Mouse (Mus musculus): ENCODE data around the gene Flvcr1. TPM values are rescaled to one million over a fixed set of nuclear protein-coding genes. Genes with fewer than 3 reads are reported as not detected.

Gene Flvcr1
- polyA plus RNA-seq, 1 experiment from 2014 or later = 4.3 TPM

GRCm38 (mm10) chr1:191014271-191014670 lies 11.7 kb downstream of the Flvcr1 start:
- Histone ChIP-seq H3K27me3 (no peaks in the 10 kb centered on the region), H3K36me3 (peaks cover 41% of the 10 kb centered on the region), H3K4me2 (no peak overlapping the region), H3K9me3 (replicated peaks) (no peaks in the 10 kb centered on the region), H3K27ac (no peak overlapping the region), H3K4me1 (replicated peaks) (no peaks in the 10 kb centered on the region), H3K4me3 (replicated peaks) (no peak overlapping the region), H3K9ac (no peak overlapping the region)
- 81% methylated on average over 3 of the region's 3 CpGs for WGBS (ENCODE audit: insufficient replicate concordance)
- DNase-seq (no peak), ATAC-seq (ENCODE audit: low read depth) (no peak)

GRCm38 (mm10) chr1:191008707-191009106 lies 17.3 kb downstream of the Flvcr1 start:
- Histone ChIP-seq H3K36me3 (peaks cover 69% of the 10 kb centered on the region), H3K9ac (no peak overlapping the region), H3K27ac (no peak overlapping the region), H3K9me3 (replicated peaks) (no peaks in the 10 kb centered on the region), H3K27me3 (no peaks in the 10 kb centered on the region), H3K4me3 (replicated peaks) (no peak overlapping the region), H3K4me2 (no peak overlapping the region), H3K4me1 (replicated peaks) (no peaks in the 10 kb centered on the region)
- 90% methylated on average over 5 of the region's 5 CpGs for WGBS (ENCODE audit: insufficient replicate concordance)
- DNase-seq (no peak), ATAC-seq (ENCODE audit: low read depth) (no peak)

DNA sequence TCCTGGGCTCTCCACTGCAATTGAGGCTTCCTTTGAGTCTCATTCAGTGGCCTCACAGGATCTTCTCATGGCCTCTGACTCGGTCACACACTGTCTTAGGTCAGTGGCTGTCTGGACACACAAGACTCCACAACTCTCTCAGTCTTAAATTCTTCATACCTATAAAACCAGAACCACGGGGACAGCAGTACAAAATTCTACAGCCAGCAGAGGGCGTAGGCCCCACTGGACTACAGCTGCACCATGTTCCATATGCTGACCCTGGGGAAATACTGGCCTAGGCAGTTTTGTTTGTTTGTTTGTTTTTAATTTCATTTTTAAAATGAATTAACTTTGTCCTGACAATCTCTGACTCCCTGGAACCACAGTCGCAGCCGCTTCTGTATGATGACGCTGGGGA lies 23.8 kb downstream of the Flvcr1 start:
- WGBS (ENCODE audit: insufficient replicate concordance) = 51% methylated on average over 6 of the region's 6 CpGs

DNA sequence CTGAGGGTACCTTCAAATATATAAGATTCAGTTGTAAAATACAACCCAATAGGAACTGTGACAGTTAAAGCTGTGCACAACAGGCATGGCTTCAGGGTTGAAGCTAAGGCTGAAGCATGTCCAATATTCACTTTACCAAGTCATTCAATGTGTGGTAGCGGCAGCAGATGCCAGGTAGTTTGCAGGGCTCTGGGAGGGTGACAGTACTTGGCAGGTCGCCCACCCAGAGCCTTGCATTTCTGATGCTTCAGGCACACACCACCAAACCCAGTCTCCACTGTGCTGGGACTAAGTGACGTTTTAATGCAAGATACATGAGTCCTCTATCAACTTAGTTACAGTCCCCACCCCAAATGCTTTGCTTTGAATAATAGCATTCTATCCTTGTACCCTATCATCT lies 25.3 kb downstream of the Flvcr1 start:
- H3K27ac ChIP-seq = no peak overlapping the region
- ATAC-seq (ENCODE audit: low read depth) = no peak
- H3K4me2 ChIP-seq = no peak overlapping the region
- 0 out of 2 replicates have a peak, but pooled peaks cover 11% of the 10 kb centered on the region for H3K36me3 ChIP-seq
- H3K9ac ChIP-seq = no peak overlapping the region
- H3K4me3 ChIP-seq (replicated peaks) = no peak overlapping the region
- no peaks in the 10 kb centered on the region for H3K4me1 ChIP-seq (replicated peaks)
- WGBS (ENCODE audit: insufficient replicate concordance) = 70% methylated on average over 3 of the region's 3 CpGs
- H3K9me3 ChIP-seq (replicated peaks) = no peaks in the 10 kb centered on the region; the same call in 1 of the 2 replicates
- no peaks in the 10 kb centered on the region for H3K27me3 ChIP-seq
- DNase-seq = no peak

More for the DNA sequence above, 23.8 kb downstream of the Flvcr1 start:
- Histone ChIP-seq H3K27me3 (no peaks in the 10 kb centered on the region), H3K9me3 (replicated peaks) (no peaks in the 10 kb centered on the region; the same call in 1 of the 2 replicates), H3K9ac (no peak overlapping the region), H3K4me2 (no peak overlapping the region), H3K27ac (no peak overlapping the region), H3K4me1 (replicated peaks) (no peaks in the 10 kb centered on the region), H3K4me3 (replicated peaks) (no peak overlapping the region), H3K36me3 (peaks cover 14% of the 10 kb centered on the region; the same call in 1 of the 2 replicates)
- no peak for ATAC-seq (ENCODE audit: low read depth)
- DNase-seq = no peak

DNA sequence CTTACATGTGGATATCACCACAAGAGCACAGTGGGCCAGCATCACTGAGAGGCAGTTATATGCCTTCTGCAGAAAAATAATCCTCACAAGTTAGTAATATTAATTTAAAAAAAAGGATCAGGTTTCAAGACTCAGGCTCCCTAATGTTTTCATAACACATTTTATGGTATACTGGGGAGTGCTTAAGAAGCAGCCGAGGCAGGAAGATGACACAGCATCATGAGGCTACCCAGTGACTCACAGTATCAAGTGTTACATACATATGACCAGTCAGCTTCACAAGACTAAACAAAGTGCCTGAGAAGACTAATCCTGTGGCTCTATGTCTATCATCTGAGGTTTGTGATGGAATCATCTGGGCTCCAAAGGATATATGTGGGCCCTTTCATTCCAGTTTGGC lies 27.9 kb downstream of the Flvcr1 start:
- no peak overlapping the region for H3K9ac ChIP-seq
- no peaks in the 10 kb centered on the region; the same call in 1 of the 2 replicates for H3K9me3 ChIP-seq (replicated peaks)
- DNase-seq (no peak), ATAC-seq (ENCODE audit: low read depth) (no peak)
- H3K4me1 ChIP-seq (replicated peaks) = no peaks in the 10 kb centered on the region
- H3K27me3 ChIP-seq = no peaks in the 10 kb centered on the region
- H3K36me3 ChIP-seq = no peaks in the 10 kb centered on the region
- no peak overlapping the region for H3K27ac ChIP-seq
- WGBS (ENCODE audit: insufficient replicate concordance) = 57% methylated on average over 1 of the region's 1 CpGs
- H3K4me3 ChIP-seq (replicated peaks) = no peak overlapping the region
- no peak overlapping the region for H3K4me2 ChIP-seq

GRCm38 (mm10) chr1:190996346-190996877 lies 29.5 kb downstream of the Flvcr1 start:
- Histone ChIP-seq H3K9ac (no peak overlapping the region), H3K4me1 (replicated peaks) (no peaks in the 10 kb centered on the region), H3K9me3 (replicated peaks) (no peaks in the 10 kb centered on the region; the same call in 1 of the 2 replicates), H3K4me3 (replicated peaks) (no peak overlapping the region), H3K36me3 (no peaks in the 10 kb centered on the region), H3K4me2 (no peak overlapping the region), H3K27me3 (no peaks in the 10 kb centered on the region), H3K27ac (no peak overlapping the region)
- 53% methylated on average over 6 of the region's 6 CpGs for WGBS (ENCODE audit: insufficient replicate concordance)
- ATAC-seq (ENCODE audit: low read depth) = no peak
- no peak for DNase-seq

DNA sequence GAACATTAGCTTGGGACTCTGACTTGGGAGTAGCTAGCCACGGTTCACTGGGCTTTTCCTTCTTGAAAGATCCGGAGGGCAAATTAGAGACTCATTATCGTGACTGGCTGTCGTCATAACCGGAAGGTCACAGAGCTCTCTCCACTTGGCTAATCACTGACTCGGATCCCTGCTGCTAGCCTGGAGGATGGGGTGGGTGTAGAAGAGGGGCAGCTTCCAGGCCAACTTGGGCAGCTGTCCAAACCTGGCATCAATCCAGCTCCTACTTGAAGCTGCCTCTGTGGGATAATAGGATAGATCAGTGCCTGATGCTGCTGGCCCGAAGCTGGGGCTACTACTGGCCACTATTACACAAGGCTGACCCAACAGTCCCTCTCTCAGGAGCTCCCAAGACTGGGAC lies 30.4 kb downstream of the Flvcr1 start:
- no peaks in the 10 kb centered on the region for H3K27me3 ChIP-seq
- WGBS (ENCODE audit: insufficient replicate concordance) = 76% methylated on average over 7 of the region's 7 CpGs
- H3K4me3 ChIP-seq (replicated peaks) = no peak overlapping the region
- no peaks in the 10 kb centered on the region for H3K36me3 ChIP-seq
- no peak overlapping the region for H3K9ac ChIP-seq
- no peak overlapping the region for H3K27ac ChIP-seq
- no peak for ATAC-seq (ENCODE audit: low read depth)
- DNase-seq = no peak
- no peaks in the 10 kb centered on the region for H3K4me1 ChIP-seq (replicated peaks)
- no peaks in the 10 kb centered on the region; the same call in 1 of the 2 replicates for H3K9me3 ChIP-seq (replicated peaks)
- H3K4me2 ChIP-seq = no peak overlapping the region

DNA sequence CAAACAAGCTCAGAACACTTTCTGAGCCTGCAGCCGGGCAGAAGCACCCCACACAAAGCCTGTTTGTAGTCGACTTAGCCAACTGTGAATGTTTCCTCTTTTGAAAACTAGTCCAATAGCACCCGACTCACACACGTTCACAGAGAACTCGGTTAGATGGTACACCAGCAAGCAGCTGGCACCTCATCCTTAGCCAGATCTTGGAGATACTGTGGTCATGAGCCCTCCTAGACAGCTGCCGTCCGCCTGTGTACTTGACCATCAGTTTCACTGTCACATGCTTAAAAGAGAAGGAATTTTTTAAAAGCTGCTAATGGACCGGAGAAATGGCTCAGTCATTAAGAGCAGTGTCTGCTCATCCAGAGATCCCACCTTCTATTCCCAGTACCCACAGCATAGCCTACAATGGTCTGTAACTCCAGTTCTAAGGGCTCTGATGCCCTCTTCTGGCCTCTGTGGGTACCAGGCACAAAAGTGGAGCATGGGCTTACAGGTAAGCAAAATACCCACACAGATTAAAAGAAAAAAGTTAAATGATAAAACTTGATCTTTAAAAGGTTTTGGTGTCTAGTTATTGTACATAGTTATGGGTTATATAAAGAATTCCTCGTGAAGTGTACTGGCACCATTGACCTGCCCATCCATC lies 36.4 kb downstream of the Flvcr1 start:
- H3K4me2 ChIP-seq = no peak overlapping the region
- H3K9me3 ChIP-seq (replicated peaks) = no peaks in the 10 kb centered on the region
- H3K27ac ChIP-seq = no peak overlapping the region
- H3K27me3 ChIP-seq = no peaks in the 10 kb centered on the region
- H3K9ac ChIP-seq = no peak overlapping the region
- no peaks in the 10 kb centered on the region for H3K36me3 ChIP-seq
- WGBS (ENCODE audit: insufficient replicate concordance) = 65% methylated on average over 9 of the region's 9 CpGs
- H3K4me1 ChIP-seq (replicated peaks) = no peaks in the 10 kb centered on the region
- no peak overlapping the region for H3K4me3 ChIP-seq (replicated peaks)
- no peak for ATAC-seq (ENCODE audit: low read depth)
- no peak for DNase-seq

DNA sequence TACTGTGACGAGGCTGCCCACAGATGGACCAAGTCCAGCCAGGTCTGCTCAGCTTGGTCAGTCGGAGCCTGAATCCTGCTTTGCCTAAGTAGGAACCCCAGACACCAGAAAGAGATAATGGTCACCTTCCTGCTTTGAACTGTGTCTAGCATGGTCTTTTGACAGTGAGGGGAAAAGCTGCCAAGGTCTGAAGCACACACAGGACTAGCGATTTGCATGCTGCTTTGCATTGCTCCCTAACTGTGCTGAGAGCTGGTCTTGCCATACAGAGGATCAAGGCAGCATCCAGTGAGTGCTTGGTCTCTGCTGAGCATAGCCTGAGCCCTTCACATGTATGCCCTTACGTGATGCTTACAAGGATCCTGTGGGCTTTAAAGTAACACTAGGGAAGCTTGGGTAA lies 44.5 kb downstream of the Flvcr1 start:
- peaks cover 56% of the 10 kb centered on the region for H3K27me3 ChIP-seq

GRCm38 (mm10) chr1:190980470-190980869 lies 45.5 kb downstream of the Flvcr1 start:
- ATAC-seq (ENCODE audit: low read depth) (no peak), DNase-seq (no peak)
- 29% methylated on average over 1 of the region's 1 CpGs for WGBS (ENCODE audit: insufficient replicate concordance)
- H3K4me3 ChIP-seq (replicated peaks) = no peak overlapping the region
- H3K4me2 ChIP-seq = no peak overlapping the region
- no peak overlapping the region for H3K9ac ChIP-seq
- H3K27me3 ChIP-seq = peaks cover 65% of the 10 kb centered on the region
- H3K36me3 ChIP-seq = no peaks in the 10 kb centered on the region
- H3K9me3 ChIP-seq (replicated peaks) = no peaks in the 10 kb centered on the region
- H3K27ac ChIP-seq = no peak overlapping the region
- H3K4me1 ChIP-seq (replicated peaks) = peaks cover 13% of the 10 kb centered on the region

More for the DNA sequence above, 44.5 kb downstream of the Flvcr1 start:
- ATAC-seq (ENCODE audit: low read depth) (no peak), DNase-seq (no peak)
- H3K36me3 ChIP-seq = no peaks in the 10 kb centered on the region
- no peak overlapping the region for H3K9ac ChIP-seq
- peaks cover 13% of the 10 kb centered on the region for H3K4me1 ChIP-seq (replicated peaks)
- no peak overlapping the region for H3K4me3 ChIP-seq (replicated peaks)
- no peak overlapping the region for H3K27ac ChIP-seq
- H3K4me2 ChIP-seq = no peak overlapping the region
- no peaks in the 10 kb centered on the region for H3K9me3 ChIP-seq (replicated peaks)
- 59% methylated on average over 4 of the region's 4 CpGs for WGBS (ENCODE audit: insufficient replicate concordance)

GRCm38 (mm10) chr1:190979100-190979563 lies 46.8 kb downstream of the Flvcr1 start, which contains the start of gene Vash2:
TSS of gene Vash2 (minus strand) at chr1:190979296.
- Histone ChIP-seq H3K9me3 (replicated peaks) (no peaks in the 10 kb centered on the region), H3K36me3 (no peaks in the 10 kb centered on the region), H3K4me1 (replicated peaks) (peaks cover 13% of the 10 kb centered on the region), H3K27ac (no peak within 1 kb of the TSS), H3K27me3 (peaks cover 79% of the 10 kb centered on the region), H3K4me2 (peak within 1 kb of the TSS; percentile 68), H3K4me3 (replicated peaks) (peak within 1 kb of the TSS; percentile 51), H3K9ac (peak within 1 kb of the TSS; percentile 45)
- WGBS (ENCODE audit: insufficient replicate concordance) = 1% methylated on average over 36 of the region's 38 CpGs
- peak; percentile 65 for ATAC-seq (ENCODE audit: low read depth)
- peak; percentile 8 for DNase-seq
